Mouse (Mus musculus) heart, postnatal 0 days (tissue): ENCODE measurements around the gene Tapbp. TPM values are rescaled to one million over a fixed set of nuclear protein-coding genes. Genes with fewer than 3 reads are reported as not detected.

Experiments used
- ATAC-seq: fragments of 200-750 bp; cut with Nextera tagmentation; 2 replicates; pipeline ENCODE4 v1.8.0; 2017; ENCODE audit warnings: low read depth, moderate number of reproducible peaks, moderate library complexity; ENCODE audit not compliant: insufficient read depth
- DNase-seq: peaks from one replicate; pipeline ENCODE4 v3.0.0-alpha.2; 2016; ENCODE audit warnings: low spot score
- H3K27ac ChIP-seq: fragments of 300-500 bp; sonication (generic); 2 replicates; pipeline ENCODE4 v1.5.1; 2014; ENCODE audit warnings: low read depth, mild to moderate bottlenecking
- H3K27me3 ChIP-seq: fragments of 300-500 bp; sonication (generic); 2 replicates; pipeline ENCODE4 v1.6.1; 2014; ENCODE audit warnings: low read length, mixed read lengths; ENCODE audit not compliant: control insufficient read depth, insufficient read depth
- H3K36me3 ChIP-seq: fragments of 300-500 bp; sonication (generic); replicated peaks from 2 replicates; pipeline ENCODE4 v1.6.1; 2014; ENCODE audit warnings: low read length, mixed read lengths; ENCODE audit not compliant: control insufficient read depth, insufficient read depth
- H3K4me1 ChIP-seq: fragments of 300-500 bp; sonication (generic); 2 replicates; pipeline ENCODE4 v1.6.1; 2014; ENCODE audit warnings: antibody characterized with exemption; ENCODE audit not compliant: control insufficient read depth, insufficient read depth
- H3K4me2 ChIP-seq: fragments of 300-500 bp; sonication (generic); 2 replicates; pipeline ENCODE4 v1.6.1; 2014; ENCODE audit warnings: low read depth, mild to moderate bottlenecking, low read length, moderate library complexity
- H3K4me3 ChIP-seq: fragments of 300-500 bp; sonication (generic); 2 replicates; pipeline ENCODE4 v1.5.1; 2014; ENCODE audit warnings: low read depth, low read length
- H3K9ac ChIP-seq: fragments of 300-500 bp; sonication (generic); replicated peaks from 2 replicates; pipeline ENCODE4 v1.6.1; 2014; ENCODE audit warnings: low read depth, low read length, mixed read lengths
- H3K9me3 ChIP-seq: fragments of 300-500 bp; sonication (generic); replicated peaks from 2 replicates; pipeline ENCODE4 v1.6.1; 2016; ENCODE audit warnings: low read length; ENCODE audit not compliant: control insufficient read depth
- CTCF ChIP-seq: IDR thresholded peaks from 2 replicates; pipeline ENCODE4 v1.5.1; 2016; ENCODE audit warnings: antibody characterized with exemption, control low read depth, low read depth
- EP300 ChIP-seq: IDR thresholded peaks from 2 replicates; pipeline ENCODE4 v1.6.1; 2016; ENCODE audit warnings: antibody characterized with exemption, low read depth
- WGBS: fragments of 180-500 bp; shearing (Covaris S2); extraction: QIAGEN DNeasy Blood & Tissue Kit; methylation state at CpG from one replicate; pipeline ENCODE4 v1.1.7; 2014; 5-methylcytosine and 5-hydroxymethylcytosine counted together
- polyA plus RNA-seq: library from polyadenylated mRNA; unstranded; fragments of >200 nt; fragmentation: Nextera tagmentation; extraction: Ambion mirVana; gene quantifications from 2 replicates; pipeline ENCODE4 v1.2.1, GENCODE M21; 2015
- total RNA-seq: library from RNA; depleted of rRNA; stranded (reverse); fragments of >200 nt; gene quantifications from 2 replicates; pipeline ENCODE4 v1.2.3, GENCODE M21; 2014; ENCODE audit warnings: low replicate concordance

Gene Tapbp
- total and polyA plus RNA-seq, 2 experiments from 2014 or later, result 51.3 to 84.1 TPM

GRCm38 (mm10) chr17:33935422-33936055 is 19.8 kb downstream of the Tapbp start:
- 83% methylated on average over 21 of the region's 21 CpGs for WGBS

GRCm38 (mm10) chr17:33936993-33937392 is 21.3 kb downstream of the Tapbp start:
- H3K4me2 ChIP-seq, result no peak overlapping the region
- ATAC-seq (no peak), DNase-seq (no peak)
- no peak for TF ChIP-seq EP300
- no peak for TF ChIP-seq CTCF
- H3K9ac ChIP-seq, result no peak overlapping the region
- no peaks in the 10 kb centered on the region for H3K27me3 ChIP-seq
- WGBS, result 84% methylated on average over 15 of the region's 15 CpGs
- no peak overlapping the region for H3K27ac ChIP-seq
- peaks cover 52% of the 10 kb centered on the region for H3K36me3 ChIP-seq
- no peaks in the 10 kb centered on the region for H3K9me3 ChIP-seq
- H3K4me3 ChIP-seq, result no peak overlapping the region
- peaks cover 13% of the 10 kb centered on the region for H3K4me1 ChIP-seq

More at GRCm38 (mm10) chr17:33935422-33936055, 19.8 kb downstream of the Tapbp start:
- no peak for ATAC-seq
- Histone ChIP-seq H3K4me2 (no peak overlapping the region), H3K9ac (no peak overlapping the region), H3K4me1 (peaks cover 14% of the 10 kb centered on the region), H3K9me3 (no peaks in the 10 kb centered on the region), H3K27ac (no peak overlapping the region), H3K4me3 (no peak overlapping the region), H3K27me3 (no peaks in the 10 kb centered on the region), H3K36me3 (peaks cover 55% of the 10 kb centered on the region)
- TF ChIP-seq CTCF (no peak), EP300 (no peak)
- no peak for DNase-seq

- H3K4me3 ChIP-seq, result no peak overlapping the region
- H3K27ac ChIP-seq, result no peak overlapping the region
- no peak for DNase-seq
- no peaks in the 10 kb centered on the region for H3K9me3 ChIP-seq
- peaks cover 46% of the 10 kb centered on the region for H3K36me3 ChIP-seq
- H3K4me1 ChIP-seq, result peaks cover 13% of the 10 kb centered on the region
- 70% methylated on average over 11 of the region's 11 CpGs for WGBS
- TF ChIP-seq EP300, result no peak
- TF ChIP-seq CTCF, result no peak
- H3K9ac ChIP-seq, result no peak overlapping the region
- no peak for ATAC-seq
- no peaks in the 10 kb centered on the region for H3K27me3 ChIP-seq
- H3K4me2 ChIP-seq, result no peak overlapping the region
Observed at GRCm38 (mm10) chr17:33938783-33939182, 23.1 kb downstream of the Tapbp start.

- under 1% methylated on average over 36 of the region's 36 CpGs for WGBS
- Histone ChIP-seq H3K27me3 (no peaks in the 10 kb centered on the region), H3K36me3 (peaks cover 45% of the 10 kb centered on the region), H3K9ac (peak within 1 kb of the TSS; percentile 87), H3K4me2 (peak within 1 kb of the TSS; percentile 100), H3K4me3 (peak within 1 kb of the TSS; percentile 77), H3K4me1 (peaks cover 13% of the 10 kb centered on the region), H3K9me3 (no peaks in the 10 kb centered on the region), H3K27ac (peak within 1 kb of the TSS; percentile 41; the same call in 1 of the 2 replicates)
- peak; percentile 88 for ATAC-seq
- peak; percentile 94 for DNase-seq
- TF ChIP-seq CTCF (no peak), EP300 (peak; percentile 39; the same call in 1 of the 2 replicates)
Observed at GRCm38 (mm10) chr17:33940206-33940805, 24.6 kb downstream of the Tapbp start, which contains the start of the genes Pfdn6 and Wdr46. TSS of gene Pfdn6 (minus strand) at chr17:33940343. TSS of gene Wdr46 (plus strand) at chr17:33940660.

GRCm38 (mm10) chr17:33940981-33941380 is 25.3 kb downstream of the Tapbp start:
- WGBS, result 2% methylated on average over 26 of the region's 26 CpGs
- no peak for ATAC-seq
- 0 out of 2 replicates have a peak overlapping the region, but pooled peaks have one; percentile 41 for H3K27ac ChIP-seq
- DNase-seq, result no peak
- H3K9ac ChIP-seq, result peak overlapping the region; percentile 87
- peaks cover 13% of the 10 kb centered on the region for H3K4me1 ChIP-seq
- no peaks in the 10 kb centered on the region for H3K9me3 ChIP-seq
- H3K36me3 ChIP-seq, result peaks cover 38% of the 10 kb centered on the region
- no peaks in the 10 kb centered on the region for H3K27me3 ChIP-seq
- peak overlapping the region; percentile 100 for H3K4me2 ChIP-seq
- peak overlapping the region; percentile 77 for H3K4me3 ChIP-seq
- TF ChIP-seq EP300 (no peak), CTCF (no peak)

- DNase-seq, result no peak
- Histone ChIP-seq H3K4me1 (peaks cover 13% of the 10 kb centered on the region), H3K9ac (peak overlapping the region; percentile 87), H3K27ac (no peak overlapping the region), H3K36me3 (peaks cover 40% of the 10 kb centered on the region), H3K4me2 (peak overlapping the region; percentile 100), H3K9me3 (no peaks in the 10 kb centered on the region), H3K4me3 (peak overlapping the region; percentile 77), H3K27me3 (no peaks in the 10 kb centered on the region)
- TF ChIP-seq EP300 (no peak), CTCF (no peak)
- WGBS, result 47% methylated on average over 19 of the region's 19 CpGs
- ATAC-seq, result no peak
Observed at GRCm38 (mm10) chr17:33941381-33941780, 25.7 kb downstream of the Tapbp start.
